Mouse (Mus musculus): Measurements from ENCODE around the gene Ly86.

The Ly86 gene

GRCm38 (mm10) chr13:37459957-37460930 is 115.2 kb downstream of the Ly86 start:
- DNase-seq: peak; percentile 92 to 93

- no peak for DNase-seq
Observed at GRCm38 (mm10) chr13:37462049-37462702, 117.2 kb downstream of the Ly86 start.

- DNase-seq: no peak
Observed at GRCm38 (mm10) chr13:37465710-37466109, 120.7 kb downstream of the Ly86 start.

DNA sequence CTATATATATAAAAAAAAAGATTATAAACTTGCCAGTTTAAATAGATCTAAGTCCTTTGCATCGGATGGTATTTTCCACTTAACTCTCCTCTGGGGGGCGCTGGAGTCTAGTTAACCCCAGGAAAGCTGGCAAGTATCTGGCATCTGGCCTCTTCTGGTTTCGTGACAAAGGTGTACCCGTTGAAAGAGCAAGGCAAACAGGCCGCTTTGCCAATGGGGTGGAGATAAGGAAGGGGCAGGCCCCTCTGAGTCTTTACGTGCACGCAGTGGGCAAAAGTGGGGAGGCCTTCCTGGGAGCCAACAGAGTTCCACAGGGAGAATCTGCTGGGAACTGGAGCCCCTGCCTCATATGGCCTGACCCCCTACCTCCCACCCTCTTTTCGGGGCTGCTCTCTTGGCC is 122.8 kb downstream of the Ly86 start:
- peak; percentile 88 to 91 for DNase-seq
